Mouse (Mus musculus) neural tube, embryonic 12.5 days (tissue): ENCODE data around the gene Thsd7b. TPM values are rescaled to one million over a fixed set of nuclear protein-coding genes. Genes with fewer than 3 reads are reported as not detected.
"Not testable (repeated sequence)": the region's sequence is repeated elsewhere in the genome, so short reads cannot be mapped to it uniquely, and the experiment has no call there.

Source experiments
- ATAC-seq: fragments of 200-750 bp; cut with Nextera tagmentation; 2 replicates; pipeline ENCODE4 v1.8.0; 2017; ENCODE audit warnings: low read depth, mild to moderate bottlenecking, moderate TSS enrichment, moderate library complexity; ENCODE audit not compliant: low FRiP score
- H3K27ac ChIP-seq: fragments of 300-500 bp; sonication (generic); 2 replicates; pipeline ENCODE4 v1.5.1; 2016
- H3K27me3 ChIP-seq: fragments of 300-500 bp; sonication (generic); replicated peaks from 2 replicates; pipeline ENCODE4 v1.6.1; 2016; ENCODE audit warnings: mild to moderate bottlenecking
- H3K36me3 ChIP-seq: fragments of 300-500 bp; sonication (generic); 2 replicates; pipeline ENCODE4 v1.6.1; 2016; ENCODE audit warnings: mild to moderate bottlenecking
- H3K4me1 ChIP-seq: fragments of 300-500 bp; sonication (generic); 2 replicates; pipeline ENCODE4 v1.6.1; 2016
- H3K4me2 ChIP-seq: fragments of 300-500 bp; sonication (generic); replicated peaks from 2 replicates; pipeline ENCODE4 v1.6.1; 2016; ENCODE audit warnings: mild to moderate bottlenecking
- H3K4me3 ChIP-seq: fragments of 300-500 bp; sonication (generic); 2 replicates; pipeline ENCODE4 v1.5.1; 2016
- H3K9ac ChIP-seq: fragments of 300-500 bp; sonication (generic); 2 replicates; pipeline ENCODE4 v1.6.1; 2016; ENCODE audit warnings: mild to moderate bottlenecking
- H3K9me3 ChIP-seq: fragments of 300-500 bp; sonication (generic); 2 replicates; pipeline ENCODE4 v1.6.1; 2016; ENCODE audit warnings: mild to moderate bottlenecking
- WGBS: fragments of 180-500 bp; shearing (Covaris S2); methylation state at CpG from one replicate; pipeline ENCODE4 v1.1.7; 2016; 5-methylcytosine and 5-hydroxymethylcytosine counted together
- polyA plus RNA-seq: library from polyadenylated mRNA; unstranded; fragments of >200 nt; fragmentation: Nextera tagmentation; extraction: Ambion mirVana; gene quantifications from 2 replicates; pipeline ENCODE4 v1.2.1, GENCODE M21; 2016

The Thsd7b gene
- polyA plus RNA-seq, 1 experiment from 2014 or later: 39.5 TPM

GRCm38 (mm10) chr1:129595447-129595846, 322.3 kb downstream of the Thsd7b start:
- H3K9ac ChIP-seq: no peak overlapping the region
- H3K36me3 ChIP-seq: no peaks in the 10 kb centered on the region
- WGBS: 87% methylated on average over 13 of the region's 13 CpGs
- no peak overlapping the region for H3K4me3 ChIP-seq
- no peaks in the 10 kb centered on the region for H3K27me3 ChIP-seq
- H3K4me2 ChIP-seq: no peak overlapping the region
- no peak for ATAC-seq
- no peaks in the 10 kb centered on the region for H3K4me1 ChIP-seq
- no peaks in the 10 kb centered on the region for H3K9me3 ChIP-seq
- H3K27ac ChIP-seq: no peak overlapping the region

- no peak overlapping the region for H3K27ac ChIP-seq
- no peak for ATAC-seq
These were observed 327.8 kb downstream of the Thsd7b start for GRCm38 (mm10) chr1:129600933-129601332.

DNA sequence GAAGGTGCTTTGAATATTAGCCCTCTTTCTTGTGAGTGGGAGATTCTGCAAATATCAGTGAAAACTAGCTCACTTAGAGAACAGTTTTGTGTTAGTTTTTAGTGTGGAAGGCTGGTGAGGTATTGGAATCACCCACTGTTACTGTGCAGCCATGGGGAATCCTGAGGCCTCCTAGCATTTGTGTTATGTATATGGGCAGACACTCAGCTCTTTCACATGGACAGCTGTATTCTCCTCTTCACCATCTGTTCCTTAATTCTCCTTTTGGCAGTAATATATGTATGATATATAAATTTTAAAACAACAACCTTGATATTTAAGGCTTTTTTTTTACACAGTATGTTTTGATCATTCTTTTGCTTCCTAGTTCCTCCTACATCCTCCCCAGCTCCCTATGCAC, 329.2 kb downstream of the Thsd7b start:
- Histone ChIP-seq H3K36me3 (no peaks in the 10 kb centered on the region), H3K9me3 (no peaks in the 10 kb centered on the region), H3K4me1 (no peaks in the 10 kb centered on the region), H3K9ac (no peak overlapping the region), H3K27ac (no peak overlapping the region), H3K4me2 (no peak overlapping the region), H3K4me3 (no peak overlapping the region), H3K27me3 (no peaks in the 10 kb centered on the region)
- no peak for ATAC-seq

More at GRCm38 (mm10) chr1:129600933-129601332, 327.8 kb downstream of the Thsd7b start:
- no peaks in the 10 kb centered on the region for H3K36me3 ChIP-seq
- no peaks in the 10 kb centered on the region for H3K4me1 ChIP-seq
- no peak overlapping the region for H3K4me3 ChIP-seq
- H3K4me2 ChIP-seq: no peak overlapping the region
- no peaks in the 10 kb centered on the region for H3K9me3 ChIP-seq
- no peaks in the 10 kb centered on the region for H3K27me3 ChIP-seq
- H3K9ac ChIP-seq: no peak overlapping the region

- no peak for ATAC-seq
- WGBS: 79% methylated on average over 3 of the region's 3 CpGs
- Histone ChIP-seq H3K27ac (no peak overlapping the region), H3K9me3 (no peaks in the 10 kb centered on the region), H3K36me3 (no peaks in the 10 kb centered on the region), H3K4me2 (no peak overlapping the region), H3K9ac (no peak overlapping the region), H3K27me3 (no peaks in the 10 kb centered on the region), H3K4me1 (no peaks in the 10 kb centered on the region), H3K4me3 (no peak overlapping the region)
These were observed 335.3 kb downstream of the Thsd7b start for GRCm38 (mm10) chr1:129608395-129608794.

GRCm38 (mm10) chr1:129616080-129616479, 343.0 kb downstream of the Thsd7b start:
- Histone ChIP-seq H3K4me1 (no peaks in the 10 kb centered on the region), H3K9me3 (no peaks in the 10 kb centered on the region), H3K27me3 (no peaks in the 10 kb centered on the region), H3K27ac (no peak overlapping the region), H3K4me2 (no peak overlapping the region), H3K9ac (no peak overlapping the region), H3K4me3 (no peak overlapping the region), H3K36me3 (no peaks in the 10 kb centered on the region)
- WGBS: 80% methylated on average over 1 of the region's 1 CpGs
- no peak for ATAC-seq

GRCm38 (mm10) chr1:129619440-129620301, 346.6 kb downstream of the Thsd7b start:
- Histone ChIP-seq H3K9me3 (no peaks in the 10 kb centered on the region), H3K27ac (no peak overlapping the region), H3K4me3 (no peak overlapping the region), H3K9ac (no peak overlapping the region), H3K4me2 (no peak overlapping the region), H3K4me1 (no peaks in the 10 kb centered on the region), H3K36me3 (no peaks in the 10 kb centered on the region), H3K27me3 (no peaks in the 10 kb centered on the region)
- WGBS: 49% methylated on average over 7 of the region's 7 CpGs
- no peak for ATAC-seq

DNA sequence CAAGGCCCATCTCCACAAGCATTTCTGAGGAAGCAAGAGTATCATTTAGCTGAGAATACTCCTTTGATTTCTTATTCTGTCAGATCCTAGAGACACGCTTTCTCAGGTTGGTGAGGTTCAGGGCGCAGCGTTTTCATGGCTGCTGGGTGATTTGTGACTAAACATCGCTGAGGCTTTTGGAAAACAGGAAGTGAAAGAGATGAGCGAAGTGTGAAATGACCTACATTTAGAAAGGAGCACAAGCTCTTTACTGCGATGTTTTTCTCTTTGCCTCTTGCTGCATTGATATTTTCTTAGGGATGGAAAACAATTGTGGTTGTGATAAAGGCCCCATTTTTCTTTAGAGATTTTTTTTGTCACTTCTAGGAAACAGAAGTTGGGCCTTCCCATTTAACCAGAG, 351.4 kb downstream of the Thsd7b start:
- Histone ChIP-seq H3K9ac (no peak overlapping the region), H3K27me3 (no peaks in the 10 kb centered on the region), H3K4me3 (no peak overlapping the region), H3K4me2 (no peak overlapping the region), H3K27ac (no peak overlapping the region), H3K9me3 (no peaks in the 10 kb centered on the region), H3K4me1 (no peaks in the 10 kb centered on the region), H3K36me3 (no peaks in the 10 kb centered on the region)
- no peak for ATAC-seq
- WGBS: 90% methylated on average over 6 of the region's 6 CpGs

DNA sequence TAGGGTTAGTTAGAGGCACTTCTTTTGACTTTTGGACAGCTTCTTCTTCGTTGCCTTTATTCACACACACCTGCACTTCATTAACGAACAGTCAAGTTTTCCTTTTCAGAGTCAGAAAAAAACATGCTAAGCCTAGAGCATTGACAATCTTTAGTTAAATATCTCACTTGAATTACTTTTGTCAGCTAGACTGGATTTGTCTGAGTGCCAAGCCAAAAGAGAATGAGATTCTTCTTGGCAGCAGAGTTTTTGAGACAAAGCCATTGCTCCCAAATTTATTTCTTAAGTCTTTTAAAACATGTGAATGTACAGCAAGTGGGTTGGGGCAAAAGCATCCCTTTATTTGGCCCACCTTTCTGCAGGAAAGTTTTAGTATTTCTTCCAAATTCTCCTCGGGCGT, 362.0 kb downstream of the Thsd7b start:
- Histone ChIP-seq H3K4me3 (no peak overlapping the region), H3K27ac (no peak overlapping the region), H3K9ac (no peak overlapping the region), H3K36me3 (no peaks in the 10 kb centered on the region), H3K4me2 (no peak overlapping the region), H3K4me1 (no peaks in the 10 kb centered on the region), H3K27me3 (no peaks in the 10 kb centered on the region), H3K9me3 (no peaks in the 10 kb centered on the region)
- ATAC-seq: no peak
- WGBS: 89% methylated on average over 4 of the region's 4 CpGs

GRCm38 (mm10) chr1:129644252-129644861, 371.3 kb downstream of the Thsd7b start:
- Histone ChIP-seq H3K4me1 (no peaks in the 10 kb centered on the region), H3K27ac (no peak overlapping the region), H3K9ac (no peak overlapping the region), H3K9me3 (no peaks in the 10 kb centered on the region), H3K4me2 (no peak overlapping the region), H3K4me3 (no peak overlapping the region), H3K27me3 (no peaks in the 10 kb centered on the region), H3K36me3 (no peaks in the 10 kb centered on the region)
- no peak for ATAC-seq
- 77% methylated on average over 8 of the region's 8 CpGs for WGBS

GRCm38 (mm10) chr1:129651448-129651847, 378.3 kb downstream of the Thsd7b start:
- H3K4me1 ChIP-seq, ATAC-seq, H3K27me3 ChIP-seq, H3K4me2 ChIP-seq, H3K9me3 ChIP-seq, H3K27ac ChIP-seq, H3K36me3 ChIP-seq, H3K4me3 ChIP-seq, H3K9ac ChIP-seq: not testable (repeated sequence)
- WGBS: 95% methylated on average over 6 of the region's 6 CpGs

GRCm38 (mm10) chr1:129658045-129658444, 384.9 kb downstream of the Thsd7b start:
- no peak for ATAC-seq
- Histone ChIP-seq H3K4me1 (no peaks in the 10 kb centered on the region), H3K27me3 (no peaks in the 10 kb centered on the region)

GRCm38 (mm10) chr1:129675878-129676277, 402.8 kb downstream of the Thsd7b start:
- ATAC-seq: no peak
- no peaks in the 10 kb centered on the region for H3K36me3 ChIP-seq
- no peak overlapping the region for H3K4me3 ChIP-seq
- no peaks in the 10 kb centered on the region for H3K4me1 ChIP-seq
- H3K9ac ChIP-seq: no peak overlapping the region
- WGBS: 48% methylated on average over 1 of the region's 1 CpGs
- H3K27ac ChIP-seq: no peak overlapping the region
- H3K4me2 ChIP-seq: no peak overlapping the region
- no peaks in the 10 kb centered on the region for H3K27me3 ChIP-seq
- no peaks in the 10 kb centered on the region for H3K9me3 ChIP-seq

More at GRCm38 (mm10) chr1:129658045-129658444, 384.9 kb downstream of the Thsd7b start:
- no peaks in the 10 kb centered on the region for H3K36me3 ChIP-seq
- no peak overlapping the region for H3K27ac ChIP-seq
- WGBS: 72% methylated on average over 3 of the region's 3 CpGs
- H3K9me3 ChIP-seq: no peaks in the 10 kb centered on the region
- H3K4me2 ChIP-seq: no peak overlapping the region
- no peak overlapping the region for H3K4me3 ChIP-seq
- no peak overlapping the region for H3K9ac ChIP-seq

- no peak overlapping the region for H3K4me3 ChIP-seq
- no peaks in the 10 kb centered on the region for H3K4me1 ChIP-seq
- H3K9ac ChIP-seq: no peak overlapping the region
- no peak overlapping the region for H3K4me2 ChIP-seq
- WGBS: 65% methylated on average over 4 of the region's 4 CpGs
- H3K9me3 ChIP-seq: no peaks in the 10 kb centered on the region
- H3K27me3 ChIP-seq: no peaks in the 10 kb centered on the region
- H3K27ac ChIP-seq: no peak overlapping the region
- ATAC-seq: no peak
- H3K36me3 ChIP-seq: no peaks in the 10 kb centered on the region
These were observed 405.7 kb downstream of the Thsd7b start for GRCm38 (mm10) chr1:129678851-129679250.
